Mouse (Mus musculus) limb, embryonic 14.5 days (tissue): ENCODE data around the gene Glp2r. TPM values are rescaled to one million over a fixed set of nuclear protein-coding genes. Genes with fewer than 3 reads are reported as not detected.

Source experiments
- ATAC-seq: fragments of 200-750 bp; cut with Nextera tagmentation; 2 replicates; pipeline ENCODE4 v1.8.0; 2017; ENCODE audit warnings: low read depth, moderate number of reproducible peaks, moderate TSS enrichment; ENCODE audit not compliant: low FRiP score
- DNase-seq: peaks from one replicate; pipeline ENCODE4 v3.0.0-alpha.2; 2015; ENCODE audit warnings: low spot score
- H3K27ac ChIP-seq: fragments of 300-500 bp; sonication (generic); replicated peaks from 2 replicates; pipeline ENCODE4 v1.5.1; 2014; ENCODE audit warnings: low read depth, mild to moderate bottlenecking, low read length, moderate library complexity, mixed read lengths
- H3K27me3 ChIP-seq: fragments of 300-500 bp; sonication (generic); 2 replicates; pipeline ENCODE4 v1.6.1; 2014; ENCODE audit warnings: low read length, mixed read lengths; ENCODE audit not compliant: control insufficient read depth, insufficient read depth
- H3K36me3 ChIP-seq: fragments of 300-500 bp; sonication (generic); 2 replicates; pipeline ENCODE4 v1.6.1; 2014; ENCODE audit warnings: mild to moderate bottlenecking, low read length, moderate library complexity, mixed read lengths; ENCODE audit not compliant: control insufficient read depth, insufficient read depth
- H3K4me1 ChIP-seq: fragments of 300-500 bp; sonication (generic); 2 replicates; pipeline ENCODE4 v1.6.1; 2014; ENCODE audit warnings: antibody characterized with exemption, low read length, mixed read lengths; ENCODE audit not compliant: control insufficient read depth, insufficient read depth
- H3K4me2 ChIP-seq: fragments of 300-500 bp; sonication (generic); replicated peaks from 2 replicates; pipeline ENCODE4 v1.6.1; 2014; ENCODE audit warnings: low read depth, mild to moderate bottlenecking, low read length, moderate library complexity; ENCODE audit not compliant: severe bottlenecking
- H3K4me3 ChIP-seq: fragments of 300-500 bp; sonication (generic); replicated peaks from 2 replicates; pipeline ENCODE4 v1.5.1; 2014; ENCODE audit warnings: low read length
- H3K9ac ChIP-seq: fragments of 300-500 bp; sonication (generic); 2 replicates; pipeline ENCODE4 v1.6.1; 2014; ENCODE audit warnings: mild to moderate bottlenecking, low read depth, low read length, moderate library complexity; ENCODE audit not compliant: severe bottlenecking
- H3K9me3 ChIP-seq: fragments of 300-500 bp; sonication (generic); 2 replicates; pipeline ENCODE4 v1.6.1; 2016; ENCODE audit warnings: low read length; ENCODE audit not compliant: control insufficient read depth
- POLR2A ChIP-seq: fragments of 200-500 bp; IDR thresholded peaks from 2 replicates; pipeline ENCODE4 v1.8.0; 2012; ENCODE audit warnings: inconsistent platforms, mild to moderate bottlenecking, moderate library complexity, borderline replicate concordance; ENCODE audit not compliant: insufficient read depth, insufficient read length; ENCODE audit errors: extremely low read depth
- WGBS: fragments of 180-500 bp; shearing (Covaris S2); extraction: QIAGEN DNeasy Blood & Tissue Kit; methylation state at CpG from one replicate; pipeline ENCODE4 v1.1.7; 2014; 5-methylcytosine and 5-hydroxymethylcytosine counted together
- polyA plus RNA-seq, 2 experiments: library from polyadenylated mRNA; depleted of rRNA in 1 of 2; stranded (reverse) in 1 of 2; unstranded in 1 of 2; fragments of >200 nt; fragmentation: Nextera tagmentation in 1 of 2; extraction: Ambion mirVana in 1 of 2; gene quantifications; 2 replicates each; pipeline versions ENCODE4 v1.2.1 to v1.2.3; 2012 to 2014

Glp2r gene
- polyA plus RNA-seq, 2 experiments = 0.03 TPM; not detected in 1

- H3K4me2 ChIP-seq = no peak overlapping the region
- H3K27ac ChIP-seq = no peak overlapping the region
- no peak overlapping the region for H3K9ac ChIP-seq
- DNase-seq (no peak), ATAC-seq (no peak)
- no peaks in the 10 kb centered on the region for H3K27me3 ChIP-seq
- 98% methylated on average over 4 of the region's 4 CpGs for WGBS
- H3K9me3 ChIP-seq = no peaks in the 10 kb centered on the region
- H3K4me3 ChIP-seq = no peak overlapping the region
- H3K36me3 ChIP-seq = no peaks in the 10 kb centered on the region; the same call in 1 of the 2 replicates
- no peak for TF ChIP-seq POLR2A
- H3K4me1 ChIP-seq = 0 out of 2 replicates have a peak, but pooled peaks cover 2% of the 10 kb centered on the region
These were observed 107.5 kb downstream of the Glp2r start for GRCm38 (mm10) chr11:67663437-67663836.

DNA sequence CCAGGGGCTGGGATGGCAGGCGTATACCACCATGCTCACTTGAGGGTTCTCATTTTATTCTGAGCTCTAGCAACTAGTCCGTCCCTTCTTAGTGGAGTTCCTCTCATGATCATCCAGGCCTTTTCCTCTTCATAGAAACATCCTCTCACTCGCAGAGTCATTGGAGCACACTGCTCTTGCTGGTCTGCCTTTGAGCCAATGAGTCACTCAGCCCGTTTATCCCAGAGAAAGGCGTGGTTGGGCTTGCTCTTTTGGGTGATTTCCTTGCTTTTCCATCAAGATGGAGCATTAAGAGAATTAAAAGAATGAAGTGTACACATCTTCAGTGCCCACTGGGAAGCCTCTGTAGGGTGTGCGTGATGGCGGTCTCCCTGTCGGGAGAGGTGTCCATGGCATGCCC is 109.5 kb downstream of the Glp2r start:
- no peak for ATAC-seq
- WGBS = 92% methylated on average over 8 of the region's 8 CpGs

GRCm38 (mm10) chr11:67657685-67658382 is 113.1 kb downstream of the Glp2r start:
- Histone ChIP-seq H3K4me1 (no peaks in the 10 kb centered on the region; the same call in 1 of the 2 replicates), H3K9me3 (no peaks in the 10 kb centered on the region), H3K27ac (no peak overlapping the region), H3K9ac (no peak overlapping the region), H3K4me3 (no peak overlapping the region), H3K36me3 (no peaks in the 10 kb centered on the region; the same call in 1 of the 2 replicates), H3K27me3 (no peaks in the 10 kb centered on the region), H3K4me2 (no peak overlapping the region)
- peak; percentile 32 for DNase-seq
- no peak for ATAC-seq
- 43% methylated on average over 11 of the region's 11 CpGs for WGBS
- TF ChIP-seq POLR2A = no peak

More for the DNA sequence above, 109.5 kb downstream of the Glp2r start:
- Histone ChIP-seq H3K4me2 (no peak overlapping the region), H3K9me3 (no peaks in the 10 kb centered on the region), H3K36me3 (no peaks in the 10 kb centered on the region; the same call in 1 of the 2 replicates), H3K4me3 (no peak overlapping the region), H3K9ac (no peak overlapping the region), H3K27ac (no peak overlapping the region), H3K4me1 (no peaks in the 10 kb centered on the region), H3K27me3 (no peaks in the 10 kb centered on the region)
- TF ChIP-seq POLR2A = no peak
- no peak for DNase-seq

DNA sequence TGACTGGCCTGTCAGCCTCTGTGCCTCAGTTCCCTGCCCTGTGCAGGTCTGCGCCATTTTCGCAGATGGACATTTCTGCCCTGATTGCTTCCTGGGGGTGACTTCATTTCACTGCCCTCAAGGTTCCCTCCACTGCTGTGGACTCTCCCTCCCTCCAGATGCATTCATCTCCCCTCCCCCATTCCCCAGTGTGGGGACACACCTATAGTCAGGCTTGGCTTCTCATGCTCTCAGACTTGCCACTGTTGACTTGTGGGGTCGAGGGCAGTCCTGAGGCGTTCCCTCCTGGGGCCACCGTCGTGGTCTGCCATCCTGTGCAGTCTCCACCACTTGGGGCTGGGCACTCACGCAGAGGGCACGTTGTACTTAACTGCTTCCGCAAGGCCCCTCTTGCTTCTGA is 114.1 kb downstream of the Glp2r start:
- ATAC-seq (no peak), DNase-seq (no peak)
- Histone ChIP-seq H3K27me3 (no peaks in the 10 kb centered on the region), H3K9me3 (no peaks in the 10 kb centered on the region), H3K9ac (no peak overlapping the region), H3K4me2 (no peak overlapping the region), H3K27ac (no peak overlapping the region), H3K36me3 (no peaks in the 10 kb centered on the region; the same call in 1 of the 2 replicates), H3K4me3 (no peak overlapping the region), H3K4me1 (peaks cover 3% of the 10 kb centered on the region)
- 81% methylated on average over 9 of the region's 9 CpGs for WGBS
- TF ChIP-seq POLR2A = no peak

GRCm38 (mm10) chr11:67656366-67656765 is 114.6 kb downstream of the Glp2r start:
- WGBS = 86% methylated on average over 6 of the region's 7 CpGs
- ATAC-seq = no peak
- H3K9me3 ChIP-seq = no peaks in the 10 kb centered on the region

More at GRCm38 (mm10) chr11:67656366-67656765, 114.6 kb downstream of the Glp2r start:
- no peak for DNase-seq
- no peak for TF ChIP-seq POLR2A
- no peak overlapping the region for H3K27ac ChIP-seq
- no peak overlapping the region for H3K9ac ChIP-seq
- no peaks in the 10 kb centered on the region for H3K36me3 ChIP-seq
- H3K27me3 ChIP-seq = no peaks in the 10 kb centered on the region
- peaks cover 3% of the 10 kb centered on the region for H3K4me1 ChIP-seq
- H3K4me3 ChIP-seq = no peak overlapping the region
- no peak overlapping the region for H3K4me2 ChIP-seq
